Mouse (Mus musculus): ENCODE data around the gene Cyp1a1. TPM values are rescaled to one million over a fixed set of nuclear protein-coding genes. Genes with fewer than 3 reads are reported as not detected.

Cyp1a1 gene
- polyA plus RNA-seq, 1 experiment from 2014 or later, result 0.22 TPM

DNA sequence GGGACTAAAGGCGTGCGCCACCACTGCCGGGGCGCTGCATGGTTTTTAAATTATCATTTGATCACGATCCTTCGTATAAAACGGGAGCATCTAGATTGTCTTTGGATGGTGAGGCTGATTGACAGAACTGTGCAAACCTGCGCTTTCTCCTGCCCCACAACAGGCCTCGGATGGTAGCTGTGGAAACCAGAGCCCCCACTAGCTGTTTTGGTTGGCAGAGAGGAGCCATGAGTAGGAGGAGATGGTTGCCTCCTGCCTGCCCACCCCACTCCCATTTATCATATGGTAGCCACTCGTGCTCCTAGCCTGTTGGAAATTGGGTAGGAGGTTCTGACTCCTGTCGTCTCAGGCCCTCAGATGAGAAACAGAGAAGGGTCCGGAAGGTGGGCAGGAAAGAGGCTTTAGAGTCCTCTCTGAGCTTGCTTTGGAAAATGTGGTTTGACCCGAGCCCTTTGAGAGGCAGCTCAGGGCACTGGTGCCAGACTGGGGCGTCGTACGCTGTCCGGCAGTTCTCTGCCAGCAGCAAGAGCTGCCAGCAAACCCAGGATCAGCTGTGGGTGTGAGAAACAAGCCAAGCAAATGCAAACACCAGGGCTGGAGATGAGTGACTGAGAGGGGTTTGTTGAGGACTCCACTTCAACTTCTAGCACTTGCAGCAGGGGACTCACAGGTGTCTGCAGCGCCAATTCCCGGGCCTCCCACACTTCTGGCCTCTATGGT lies 30.9 kb upstream of the Cyp1a1 start:
- peaks cover 36% of the 10 kb centered on the region for H3K4me1 ChIP-seq (replicated peaks)
- no peak overlapping the region for H3K4me3 ChIP-seq (replicated peaks)
- DNase-seq (no peak), ATAC-seq (ENCODE audit: low read depth) (no peak)
- no peaks in the 10 kb centered on the region for H3K36me3 ChIP-seq
- no peaks in the 10 kb centered on the region for H3K27me3 ChIP-seq
- no peak overlapping the region for H3K9ac ChIP-seq
- no peak overlapping the region for H3K4me2 ChIP-seq
- WGBS (ENCODE audit: insufficient replicate concordance), result 77% methylated on average over 19 of the region's 19 CpGs
- no peak overlapping the region for H3K27ac ChIP-seq
- H3K9me3 ChIP-seq (replicated peaks), result no peaks in the 10 kb centered on the region

DNA sequence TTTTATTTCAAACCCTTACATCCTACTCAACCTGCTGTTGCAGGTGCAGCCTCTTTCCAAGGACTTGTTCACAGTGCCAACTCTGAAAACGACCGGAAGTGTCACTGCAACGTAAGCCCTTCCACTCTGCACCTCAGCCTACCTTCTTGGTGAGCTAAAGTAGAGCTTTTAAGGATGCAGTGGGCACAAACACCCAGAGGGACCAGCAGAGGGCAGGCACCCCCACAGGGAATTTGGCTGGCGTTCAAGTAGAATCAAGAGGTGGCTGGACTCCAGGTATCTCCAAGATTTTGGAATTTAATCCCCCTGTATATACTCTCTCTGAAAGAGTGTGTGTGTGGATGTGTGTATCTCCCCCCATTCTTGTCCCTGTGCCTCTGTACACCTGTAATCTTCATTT lies 29.9 kb upstream of the Cyp1a1 start:
- ATAC-seq (ENCODE audit: low read depth) (no peak), DNase-seq (no peak)
- H3K9me3 ChIP-seq (replicated peaks), result no peaks in the 10 kb centered on the region
- WGBS (ENCODE audit: insufficient replicate concordance), result 53% methylated on average over 4 of the region's 4 CpGs
- no peak overlapping the region for H3K4me3 ChIP-seq (replicated peaks)
- H3K4me1 ChIP-seq (replicated peaks), result peaks cover 31% of the 10 kb centered on the region
- H3K36me3 ChIP-seq, result no peaks in the 10 kb centered on the region
- no peak overlapping the region for H3K4me2 ChIP-seq
- no peaks in the 10 kb centered on the region for H3K27me3 ChIP-seq
- H3K27ac ChIP-seq, result no peak overlapping the region
- H3K9ac ChIP-seq, result no peak overlapping the region

DNA sequence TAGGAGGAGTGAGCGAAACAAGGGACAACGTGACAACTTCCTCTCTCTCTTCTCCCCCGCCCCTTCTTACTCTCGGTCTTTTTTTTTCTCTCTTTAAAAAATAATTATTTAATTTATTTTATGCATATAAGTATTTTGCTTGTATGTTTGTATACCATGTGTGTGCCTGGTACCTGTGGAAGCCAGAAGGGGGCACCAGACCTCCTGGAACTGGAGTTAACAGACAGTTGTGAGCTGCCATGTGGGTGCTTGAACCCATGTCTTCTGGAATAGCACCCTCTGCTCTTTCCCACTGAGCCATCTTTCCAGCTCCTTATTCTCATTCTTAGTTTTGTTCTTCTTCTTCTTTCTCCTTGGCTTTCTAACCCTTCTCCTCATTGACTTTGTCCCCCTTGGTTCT lies 28.8 kb upstream of the Cyp1a1 start:
- H3K9ac ChIP-seq, result no peak overlapping the region
- no peaks in the 10 kb centered on the region for H3K9me3 ChIP-seq (replicated peaks)
- no peak overlapping the region for H3K4me3 ChIP-seq (replicated peaks)
- no peaks in the 10 kb centered on the region for H3K27me3 ChIP-seq
- no peaks in the 10 kb centered on the region for H3K36me3 ChIP-seq
- no peak for DNase-seq
- H3K27ac ChIP-seq, result no peak overlapping the region
- ATAC-seq (ENCODE audit: low read depth), result no peak
- H3K4me1 ChIP-seq (replicated peaks), result peaks cover 30% of the 10 kb centered on the region
- 70% methylated on average over 4 of the region's 4 CpGs for WGBS (ENCODE audit: insufficient replicate concordance)
- no peak overlapping the region for H3K4me2 ChIP-seq

DNA sequence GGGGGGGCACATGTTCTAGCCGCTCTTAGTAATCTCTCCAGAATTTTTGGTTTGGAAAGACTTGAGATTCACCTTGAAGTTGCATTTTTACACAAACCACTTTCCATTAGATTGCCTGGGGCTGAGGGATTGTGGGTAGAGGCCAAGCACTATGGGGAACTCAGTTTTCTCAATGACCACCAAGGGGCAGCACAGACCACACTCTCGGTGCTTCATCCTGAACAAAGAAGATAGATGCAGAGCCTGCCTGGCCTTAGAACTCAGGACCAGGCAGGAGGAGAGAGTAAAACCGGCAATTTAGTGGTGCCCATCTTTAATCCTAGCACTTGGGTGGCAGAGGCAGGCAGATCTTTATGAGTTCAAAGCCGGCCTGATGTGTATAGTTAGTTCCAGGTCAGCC lies 28.0 kb upstream of the Cyp1a1 start:
- Histone ChIP-seq H3K27ac (peak overlapping the region; percentile 72), H3K9ac (no peak overlapping the region), H3K36me3 (no peaks in the 10 kb centered on the region), H3K4me3 (replicated peaks) (no peak overlapping the region), H3K4me2 (0 out of 2 replicates have a peak overlapping the region, but pooled peaks have one; percentile 45), H3K9me3 (replicated peaks) (no peaks in the 10 kb centered on the region), H3K4me1 (replicated peaks) (peaks cover 30% of the 10 kb centered on the region), H3K27me3 (no peaks in the 10 kb centered on the region)
- 10% methylated on average over 4 of the region's 4 CpGs for WGBS (ENCODE audit: insufficient replicate concordance)
- peak; percentile 60 for ATAC-seq (ENCODE audit: low read depth)
- DNase-seq, result peak; percentile 69

DNA sequence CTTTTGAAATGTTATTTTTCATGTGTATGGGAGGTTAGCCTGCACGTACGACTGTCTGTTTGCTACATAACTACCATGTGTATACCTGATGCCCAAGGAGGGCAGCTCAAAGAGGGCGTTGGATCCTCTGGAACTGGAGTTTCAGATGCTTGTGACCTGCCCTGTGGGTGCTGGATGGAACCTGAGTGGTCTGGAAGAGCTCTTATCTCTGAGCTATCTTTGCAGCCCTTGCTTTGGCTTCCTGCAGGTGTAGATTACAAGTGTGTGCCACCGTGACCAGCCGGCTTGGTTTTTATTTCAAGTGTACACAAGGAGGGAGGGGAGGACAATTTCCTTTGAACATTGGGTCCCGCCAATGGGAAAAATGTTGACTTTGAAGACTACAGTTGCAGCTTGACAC lies 27.2 kb upstream of the Cyp1a1 start:
- Histone ChIP-seq H3K4me1 (replicated peaks) (peaks cover 29% of the 10 kb centered on the region), H3K27ac (peak overlapping the region; percentile 72), H3K4me2 (peak overlapping the region; percentile 45), H3K27me3 (no peaks in the 10 kb centered on the region), H3K36me3 (no peaks in the 10 kb centered on the region), H3K9ac (peak overlapping the region; percentile 34), H3K9me3 (replicated peaks) (no peaks in the 10 kb centered on the region), H3K4me3 (replicated peaks) (no peak overlapping the region)
- 35% methylated on average over 6 of the region's 6 CpGs for WGBS (ENCODE audit: insufficient replicate concordance)
- peak; percentile 78 for ATAC-seq (ENCODE audit: low read depth)
- peak; percentile 65 for DNase-seq

- Histone ChIP-seq H3K4me2 (no peak overlapping the region), H3K4me1 (replicated peaks) (peaks cover 24% of the 10 kb centered on the region), H3K36me3 (no peaks in the 10 kb centered on the region), H3K9ac (no peak overlapping the region), H3K27ac (0 out of 2 replicates have a peak overlapping the region, but pooled peaks have one; percentile 72), H3K4me3 (replicated peaks) (no peak overlapping the region), H3K9me3 (replicated peaks) (no peaks in the 10 kb centered on the region), H3K27me3 (no peaks in the 10 kb centered on the region)
- ATAC-seq (ENCODE audit: low read depth), result no peak
- DNase-seq, result no peak
- 32% methylated on average over 3 of the region's 3 CpGs for WGBS (ENCODE audit: insufficient replicate concordance)
Observed at GRCm38 (mm10) chr9:57661552-57661951, 26.2 kb upstream of the Cyp1a1 start.

- no peaks in the 10 kb centered on the region for H3K36me3 ChIP-seq
- no peak overlapping the region for H3K27ac ChIP-seq
- no peak overlapping the region for H3K9ac ChIP-seq
- H3K9me3 ChIP-seq (replicated peaks), result no peaks in the 10 kb centered on the region
- no peaks in the 10 kb centered on the region for H3K27me3 ChIP-seq
- no peak overlapping the region for H3K4me3 ChIP-seq (replicated peaks)
- ATAC-seq (ENCODE audit: low read depth) (no peak), DNase-seq (no peak)
- no peak overlapping the region for H3K4me2 ChIP-seq
- H3K4me1 ChIP-seq (replicated peaks), result peaks cover 33% of the 10 kb centered on the region
- WGBS (ENCODE audit: insufficient replicate concordance), result 68% methylated on average over 7 of the region's 7 CpGs
Observed at GRCm38 (mm10) chr9:57664616-57665015, 23.1 kb upstream of the Cyp1a1 start.

GRCm38 (mm10) chr9:57666536-57666935 lies 21.2 kb upstream of the Cyp1a1 start:
- Histone ChIP-seq H3K9me3 (replicated peaks) (no peaks in the 10 kb centered on the region), H3K4me2 (no peak overlapping the region), H3K4me3 (replicated peaks) (no peak overlapping the region)

GRCm38 (mm10) chr9:57667136-57667535 lies 20.6 kb upstream of the Cyp1a1 start:
- H3K36me3 ChIP-seq, result no peaks in the 10 kb centered on the region
- no peaks in the 10 kb centered on the region for H3K9me3 ChIP-seq (replicated peaks)

More at GRCm38 (mm10) chr9:57666536-57666935, 21.2 kb upstream of the Cyp1a1 start:
- Histone ChIP-seq H3K27me3 (no peaks in the 10 kb centered on the region), H3K36me3 (no peaks in the 10 kb centered on the region), H3K4me1 (replicated peaks) (peaks cover 16% of the 10 kb centered on the region), H3K27ac (no peak overlapping the region), H3K9ac (no peak overlapping the region)
- DNase-seq, result no peak
- WGBS (ENCODE audit: insufficient replicate concordance), result 76% methylated on average over 8 of the region's 8 CpGs
- no peak for ATAC-seq (ENCODE audit: low read depth)

DNA sequence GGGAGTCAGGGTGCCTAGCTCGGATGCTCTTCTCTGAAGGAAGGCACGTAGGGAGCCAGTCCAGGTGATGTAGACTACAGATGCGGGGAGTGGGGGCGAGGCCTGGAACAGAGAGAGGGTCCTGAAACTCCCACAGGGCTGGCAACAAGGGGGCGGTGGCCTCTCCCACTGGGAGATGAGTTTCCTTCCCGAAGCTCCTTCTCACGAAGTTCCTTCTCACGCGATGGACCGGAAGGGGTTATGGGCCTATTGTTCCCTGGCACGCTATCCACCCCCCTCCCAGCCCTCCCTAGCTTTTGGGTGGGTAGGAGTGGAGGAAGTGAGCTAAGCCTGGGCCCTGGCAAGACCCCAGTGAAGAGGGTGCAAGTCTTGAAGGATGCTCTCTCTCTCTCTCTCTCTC lies 19.9 kb upstream of the Cyp1a1 start:
- Histone ChIP-seq H3K36me3 (no peaks in the 10 kb centered on the region), H3K4me2 (no peak overlapping the region), H3K27me3 (no peaks in the 10 kb centered on the region), H3K4me1 (replicated peaks) (peaks cover 15% of the 10 kb centered on the region), H3K4me3 (replicated peaks) (no peak overlapping the region), H3K9ac (no peak overlapping the region), H3K9me3 (replicated peaks) (no peaks in the 10 kb centered on the region), H3K27ac (no peak overlapping the region)
- no peak for ATAC-seq (ENCODE audit: low read depth)
- DNase-seq, result no peak
- 51% methylated on average over 11 of the region's 11 CpGs for WGBS (ENCODE audit: insufficient replicate concordance)

More at GRCm38 (mm10) chr9:57667136-57667535, 20.6 kb upstream of the Cyp1a1 start:
- H3K4me3 ChIP-seq (replicated peaks), result no peak overlapping the region
- no peaks in the 10 kb centered on the region for H3K27me3 ChIP-seq
- no peak overlapping the region for H3K9ac ChIP-seq
- WGBS (ENCODE audit: insufficient replicate concordance), result 41% methylated on average over 3 of the region's 3 CpGs
- DNase-seq (no peak), ATAC-seq (ENCODE audit: low read depth) (no peak)
- peaks cover 15% of the 10 kb centered on the region for H3K4me1 ChIP-seq (replicated peaks)
- H3K4me2 ChIP-seq, result no peak overlapping the region
- H3K27ac ChIP-seq, result no peak overlapping the region

DNA sequence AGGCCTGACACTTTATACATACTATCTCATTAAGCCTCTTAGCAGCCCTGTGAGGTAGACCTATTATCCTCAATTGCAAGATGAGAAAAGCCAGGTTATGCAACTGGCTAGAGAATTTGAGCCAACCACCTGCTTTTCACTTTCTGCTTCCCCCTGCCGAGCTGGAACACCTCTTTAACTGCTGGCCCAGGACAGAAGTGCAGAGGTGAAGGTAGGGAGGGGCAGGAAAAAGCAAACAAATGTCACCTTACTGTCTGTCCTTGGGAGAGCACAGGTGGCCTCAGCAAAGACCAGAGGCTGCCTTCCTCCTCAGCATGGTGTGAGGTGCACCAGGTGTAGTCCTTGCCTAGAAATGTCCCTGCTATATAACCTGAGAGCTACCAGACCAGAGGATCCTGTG lies 19.5 kb upstream of the Cyp1a1 start:
- no peak for DNase-seq
- Histone ChIP-seq H3K4me1 (replicated peaks) (peaks cover 15% of the 10 kb centered on the region), H3K9ac (no peak overlapping the region), H3K27ac (no peak overlapping the region), H3K27me3 (no peaks in the 10 kb centered on the region), H3K4me2 (no peak overlapping the region), H3K9me3 (replicated peaks) (no peaks in the 10 kb centered on the region), H3K36me3 (no peaks in the 10 kb centered on the region), H3K4me3 (replicated peaks) (no peak overlapping the region)
- ATAC-seq (ENCODE audit: low read depth), result no peak
- whole genome bisulfite sequencing (ENCODE audit: insufficient replicate concordance), result 33% methylated on average over 1 of the region's 1 CpGs

DNA sequence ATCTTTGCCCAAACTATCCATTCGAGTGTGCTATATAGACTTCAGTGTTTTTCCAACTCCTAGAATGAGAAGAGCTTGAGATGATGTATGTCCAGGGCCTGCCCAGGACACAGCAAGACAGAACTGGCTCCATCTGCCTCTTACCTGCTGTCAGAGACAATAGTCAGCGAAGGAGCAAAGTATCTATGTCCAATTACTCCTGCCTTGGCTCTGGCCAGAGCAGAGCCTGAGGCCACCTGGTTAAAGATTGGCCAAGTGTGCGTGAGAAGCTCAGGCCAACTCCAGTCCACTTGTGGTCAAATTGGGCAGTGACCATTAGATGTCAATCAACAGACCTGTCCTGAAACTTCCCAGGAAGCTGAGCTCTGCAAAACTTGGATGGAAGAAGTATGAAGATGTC lies 18.2 kb upstream of the Cyp1a1 start:
- ATAC-seq (ENCODE audit: low read depth) (peak; percentile 34; the same call in 1 of the 2 replicates), DNase-seq (no peak)
- no peaks in the 10 kb centered on the region for H3K9me3 ChIP-seq (replicated peaks)
- WGBS (ENCODE audit: insufficient replicate concordance), result 52% methylated on average over 3 of the region's 3 CpGs
- H3K27ac ChIP-seq, result no peak overlapping the region
- H3K4me2 ChIP-seq, result no peak overlapping the region
- H3K36me3 ChIP-seq, result no peaks in the 10 kb centered on the region
- peaks cover 15% of the 10 kb centered on the region for H3K4me1 ChIP-seq (replicated peaks)
- no peaks in the 10 kb centered on the region for H3K27me3 ChIP-seq
- no peak overlapping the region for H3K4me3 ChIP-seq (replicated peaks)
- H3K9ac ChIP-seq, result no peak overlapping the region
